Comparison of ENCODE assay signal across 16 mouse cellular contexts in genomic region chr8:125328650-125329049, GRCm38 (mm10).
DNase-seq lines count a peak whose midpoint lies in the region; TF ChIP-seq lines count a peak whose summit lies in the region.
"Had no signal": no experiment of that assay in that cellular context is flagged by ENCODE, and none has a peak within 500 bp of the region (broad histone marks: within the 10 kb centered on the region; RNA-seq: fewer than 3 reads in every experiment).

No protein-coding gene starts in this region.

- no peaks in the 10 kb centered on the region for H3K27me3 ChIP-seq in heart, adult 2 months (ENCODE audit: control insufficient read depth, insufficient read depth, low read length)
- H3K27me3 ChIP-seq: embryonic facial prominence, embryonic 15.5 days had no signal

- no peak overlapping the region for H3K9ac ChIP-seq in heart, adult 2 months (ENCODE audit: low read depth, low read length)
- H3K9ac ChIP-seq: embryonic facial prominence, embryonic 15.5 days; forebrain, embryonic 13.5 days; liver, embryonic 12.5 days; midbrain, embryonic 13.5 days had no signal

- TF ChIP-seq CTCF in heart, adult 2 months (IDR thresholded peaks at IDR 0.05): no peak
- TF ChIP-seq CTCF in lung, adult 2 months (IDR thresholded peaks at IDR 0.05; ENCODE audit: insufficient read depth, low read length): no peak

- no peak for TF ChIP-seq EP300 in heart, adult 2 months (IDR thresholded peaks at IDR 0.05; ENCODE audit: insufficient read depth, low read depth, low read length)

- 58% methylated on average over 4 of the region's 4 CpGs for WGBS in heart, adult 2 months
- 31% methylated on average over 4 of the region's 4 CpGs for WGBS in lung, adult 2 months

- no peaks in the 10 kb centered on the region for H3K36me3 ChIP-seq in heart, adult 2 months (ENCODE audit: control insufficient read depth, insufficient read depth, low read length)
- H3K36me3 ChIP-seq: embryonic facial prominence, embryonic 15.5 days; liver, embryonic 12.5 days; midbrain, embryonic 13.5 days had no signal

- H3K4me1 ChIP-seq in heart, adult 2 months (ENCODE audit: control insufficient read depth, insufficient read depth, low read length): peaks cover 13% of the 10 kb centered on the region
- peaks cover 5% of the 10 kb centered on the region for H3K4me1 ChIP-seq in lung, adult 2 months (ENCODE audit: control insufficient read depth, insufficient read depth, low read length)
- H3K4me1 ChIP-seq: liver, embryonic 12.5 days had no signal

- intact Hi-C loops in heart, adult 2 months (cut with DNase I): loop anchor here (2.0 to 10.0 kb wide), 2 partner anchors 20 to 336 kb away; partner anchors contain the start of gene Map10
- intact Hi-C loops in heart, postnatal 14 days (cut with DNase I): no loop called here
- intact Hi-C loops in heart, postnatal 10 days (cut with DNase I): no loop called here

- no peak overlapping the region for H3K4me3 ChIP-seq in heart, adult 2 months
- no peak overlapping the region for H3K4me3 ChIP-seq in lung, adult 2 months (replicated peaks; ENCODE audit: extremely low read depth, low read depth, low read length)
- H3K4me3 ChIP-seq: embryonic facial prominence, embryonic 15.5 days; forebrain, embryonic 13.5 days; liver, embryonic 12.5 days; midbrain, embryonic 13.5 days; myocyte had no signal

- peak overlapping the region; percentile 16 for H3K27ac ChIP-seq in heart, adult 2 months
- H3K27ac ChIP-seq: embryonic facial prominence, embryonic 15.5 days; forebrain, embryonic 13.5 days; liver, embryonic 12.5 days; midbrain, embryonic 13.5 days had no signal

- no peak for DNase-seq in heart, adult 2 months
- no peak for DNase-seq in heart, postnatal 14 days
- DNase-seq in lung, adult 18-20 months: peak; percentile 30 to 44
- DNase-seq in lung, adult 2 months: no peak
- DNase-seq in heart, postnatal 10 days: peak; percentile 41 to 42
- DNase-seq in urinary bladder, adult 18-20 months (ENCODE audit: low spot score in 2 of 2): no peak
- no peak for DNase-seq in Muller cell, postnatal 12 days (ENCODE audit: inconsistent ontology term)
- DNase-seq: cerebellum, adult 2 months; kidney, postnatal 14 days; layer of hippocampus, postnatal 36 days; retina, postnatal 1 day had no signal

- no peak for TF ChIP-seq POLR2A in heart, adult 2 months (IDR thresholded peaks at IDR 0.05; ENCODE audit: insufficient read depth, low read depth, low read length)
- TF ChIP-seq POLR2A in lung, adult 2 months (IDR thresholded peaks at IDR 0.05; ENCODE audit: borderline replicate concordance, extremely low read depth, low read depth, low read length): no peak

- no peaks in the 10 kb centered on the region for H3K79me2 ChIP-seq in heart, adult 2 months (replicated peaks; ENCODE audit: control insufficient read depth, insufficient read depth, low read length)

Comparison
In these comparisons a context has a peak if more than half of its experiments do, and no peak if none do; other contexts are left out.
1. DNase-seq: peak in lung, adult 18-20 months (2 of 2) and heart, postnatal 10 days (2 of 2); none in heart, adult 2 months (0 of 2), heart, postnatal 14 days (0 of 2), lung, adult 2 months (single experiment), urinary bladder, adult 18-20 months (0 of 2) and Muller cell, postnatal 12 days (single experiment).